Comparison of ENCODE assay signal across 8 mouse cellular contexts in the genomic region with DNA sequence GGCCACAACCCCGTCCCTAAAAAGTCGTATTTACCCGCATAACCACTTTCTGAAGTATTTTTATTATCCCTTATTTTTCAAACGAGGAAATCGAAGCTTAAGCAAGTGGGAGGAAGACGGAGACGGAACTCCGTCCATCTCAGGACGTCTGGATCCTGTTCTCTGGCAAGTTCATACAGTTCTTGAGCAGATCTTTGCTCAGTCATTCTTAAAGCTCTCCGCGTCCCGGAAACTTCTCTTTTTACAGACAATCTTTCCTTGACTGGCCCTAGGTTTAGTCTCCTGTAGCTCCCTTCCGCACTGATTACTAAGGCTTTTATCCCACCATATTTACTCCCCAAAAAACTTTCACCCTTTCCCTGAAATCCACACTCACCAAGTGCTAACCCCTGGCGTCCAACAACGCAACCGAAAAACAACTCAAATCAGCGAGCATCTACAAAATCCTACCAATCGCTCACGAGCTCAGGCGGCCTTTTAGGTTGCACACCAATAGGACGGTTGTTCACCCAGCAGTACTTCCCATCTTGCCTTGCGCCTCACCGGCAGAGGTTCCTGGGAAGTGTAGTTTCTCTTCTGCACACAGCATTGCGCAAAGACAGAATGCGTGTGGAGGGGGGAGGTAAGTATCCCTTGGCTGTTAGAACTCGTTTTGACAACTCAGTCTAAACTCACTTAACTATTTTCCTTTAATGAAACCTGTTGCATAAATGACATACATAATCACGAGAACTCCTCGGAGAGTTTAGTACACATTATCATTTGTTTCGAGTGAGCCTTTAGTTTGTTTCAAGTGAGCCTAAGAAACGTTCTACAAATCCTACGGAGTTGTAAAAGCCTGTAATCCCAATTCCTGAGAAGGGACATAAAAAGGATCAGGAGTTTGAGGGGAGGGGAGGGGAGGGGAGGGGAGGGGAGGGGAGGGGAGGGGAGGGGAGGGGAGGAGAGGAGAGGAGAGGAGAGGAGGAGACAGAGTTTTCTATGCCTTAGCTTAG. TPM values are rescaled to one million over a fixed set of nuclear protein-coding genes. Genes with fewer than 3 reads are reported as not detected.
DNase-seq lines count a peak whose midpoint lies in the region; ATAC-seq and TF ChIP-seq lines count a peak whose summit lies in the region.

No protein-coding gene starts in this region.

- TF ChIP-seq POLR2A in cortical plate, adult 2 months (IDR thresholded peaks at IDR 0.05; ENCODE audit: extremely low read depth, insufficient read depth, low read length), result peak; percentile 82

- H3K9me3 ChIP-seq in megakaryocyte, embryonic 14.5 days, result no peaks in the 10 kb centered on the region

- ATAC-seq in activated CD4-positive, CD25-positive, alpha-beta regulatory T cell, adult 4 months, result peak; percentile 100

- TF ChIP-seq CTCF in cortical plate, adult 2 months (IDR thresholded peaks at IDR 0.05; ENCODE audit: extremely low read depth, insufficient read depth, low read length), result no peak

- peak; percentile 64 to 74 for DNase-seq in gastrocnemius, adult 8-10 months (ENCODE audit: low spot score in 2 of 2)
- DNase-seq in hindlimb bud, embryonic 11.5 days (ENCODE audit: extremely low spot score, low read depth, low spot score), result peak; percentile 85
- peak; percentile 62 to 83 for DNase-seq in left cerebral cortex, adult 8-10 months (ENCODE audit: low spot score in 2 of 2)
- DNase-seq in right cerebral cortex, postnatal 10 days (ENCODE audit: low spot score in 2 of 2), result peak; percentile 91 to 94
- peak; percentile 63 for DNase-seq in urinary bladder, postnatal 25 days (ENCODE audit: low spot score)

- H3K4me1 ChIP-seq in cortical plate, adult 2 months (ENCODE audit: control insufficient read depth, insufficient read depth, low read length), result no peaks in the 10 kb centered on the region
- H3K4me1 ChIP-seq in megakaryocyte, embryonic 14.5 days, result peaks cover 27% of the 10 kb centered on the region

- no peaks in the 10 kb centered on the region for H3K27me3 ChIP-seq in megakaryocyte, embryonic 14.5 days (replicated peaks)

- H3K27ac ChIP-seq in cortical plate, adult 2 months (ENCODE audit: insufficient read depth, low read length), result no peak overlapping the region

- H3K4me3 ChIP-seq in cortical plate, adult 2 months (ENCODE audit: insufficient read depth, low read length), result peak overlapping the region; percentile 3
- peak overlapping the region; percentile 93 for H3K4me3 ChIP-seq in megakaryocyte, embryonic 14.5 days (replicated peaks)

- H3K36me3 ChIP-seq in megakaryocyte, embryonic 14.5 days (replicated peaks; ENCODE audit: low read length), result peaks cover 21% of the 10 kb centered on the region

RNA-seq across cellular contexts. Expression of a gene that starts 6.7 kb away (rescaled TPM):
- 10 to 100 TPM; 65.3 to 71.4 TPM for polyA plus RNA-seq in activated CD4-positive, CD25-positive, alpha-beta regulatory T cell, adult 4 months (2017; shearing (Covaris generic))
- polyA plus RNA-seq in cortical plate, adult 2 months (2012; rRNA removed), result 9.4 and 10.5 TPM in 2 replicates
- total RNA-seq in gastrocnemius, adult 8-10 months (2022), result 10 to 100 TPM; 18.2 to 21.1 (median 19.1) TPM
- 10 to 100 TPM; 40.0 to 43.6 (median 42.0) TPM for total RNA-seq in left cerebral cortex, adult 8-10 months (2022)
- polyA plus RNA-seq in megakaryocyte, embryonic 14.5 days (2012; ENCODE audit: insufficient read depth, low replicate concordance), result 1.7 and 4.6 TPM in 2 replicates

RNA-seq across cellular contexts. Expression of a gene that starts 6.9 kb away (rescaled TPM):
- 1 to 10 TPM; 8.5 to 8.9 TPM for polyA plus RNA-seq in activated CD4-positive, CD25-positive, alpha-beta regulatory T cell, adult 4 months (2017; shearing (Covaris generic))
- 6.0 and 7.5 TPM in 2 replicates for polyA plus RNA-seq in cortical plate, adult 2 months (2012; rRNA removed)
- total RNA-seq in gastrocnemius, adult 8-10 months (2022), result 1 to 10 TPM; 2.4 to 2.9 (median 2.7) TPM
- total RNA-seq in left cerebral cortex, adult 8-10 months (2022), result 1 to 10 TPM; 4.1 to 5.9 (median 5.3) TPM
- polyA plus RNA-seq in megakaryocyte, embryonic 14.5 days (2012; ENCODE audit: insufficient read depth, low replicate concordance), result 0.91 and 3.4 TPM in 2 replicates
